Comparison of ENCODE assay signal across 21 mouse cellular contexts in the genomic region with DNA sequence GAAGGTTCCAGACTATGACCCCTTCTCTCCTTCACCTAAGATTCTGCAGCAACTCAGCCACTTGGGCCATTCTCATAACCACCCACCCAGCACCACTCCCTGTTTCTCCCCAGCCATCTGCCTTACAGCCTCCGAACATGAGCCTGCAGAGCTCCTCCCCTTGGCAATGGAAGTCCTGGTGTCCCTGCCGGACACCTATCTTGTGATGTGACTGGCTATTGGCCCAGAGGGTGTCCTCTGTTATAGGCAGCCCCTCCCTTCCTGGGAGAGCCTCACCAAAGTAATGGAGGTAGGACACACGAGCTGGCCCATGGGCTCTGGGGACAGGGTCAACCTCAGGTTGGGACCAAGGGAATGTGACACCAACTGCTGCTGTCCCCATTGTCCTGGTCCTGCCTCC. TPM values are rescaled to one million over a fixed set of nuclear protein-coding genes. Genes with fewer than 3 reads are reported as not detected.
A peak's percentile ranks its signal among the peaks of the same experiment; 100 is the strongest.
DNase-seq lines count a peak whose midpoint lies in the region; ATAC-seq lines count a peak whose summit lies in the region.
"Had no signal": no experiment of that assay in that cellular context is flagged by ENCODE, and none has a peak within 500 bp of the region (broad histone marks: within the 10 kb centered on the region; RNA-seq: fewer than 3 reads in every experiment).

No protein-coding gene starts in this region.

- no peak overlapping the region for H3K9ac ChIP-seq in heart, embryonic 11.5 days (ENCODE audit: low read depth, low read length)
- H3K9ac ChIP-seq: forebrain, postnatal 0 days; hindbrain, embryonic 14.5 days; liver, embryonic 14.5 days; lung, embryonic 15.5 days had no signal

- no peaks in the 10 kb centered on the region for H3K9me3 ChIP-seq in heart, embryonic 11.5 days (replicated peaks; ENCODE audit: control insufficient read depth, low read length)
- H3K9me3 ChIP-seq: lung, embryonic 15.5 days had no signal

- no peak overlapping the region for H3K4me3 ChIP-seq in heart, embryonic 11.5 days (ENCODE audit: low read depth, low read length)
- H3K4me3 ChIP-seq: left cerebral cortex, adult 2 months; lung, embryonic 15.5 days; megakaryocyte, embryonic 14.5 days had no signal

- peak; percentile 13 for DNase-seq in cerebellum, adult 11-12 months
- DNase-seq in cerebellum, postnatal 14 days = no peak
- DNase-seq in heart, adult 18-20 months = peak; percentile 75 to 82
- peak; percentile 72 to 74 for DNase-seq in heart, adult 9 months (ENCODE audit: low spot score in 2 of 2)
- DNase-seq in skeletal muscle tissue, adult 2 months (ENCODE audit: low read depth, low spot score) = peak; percentile 90
- DNase-seq in testis, postnatal 10 days (ENCODE audit: low spot score) = no peak
- DNase-seq: adrenal gland, adult 8-10 months; cerebellum, adult 8-10 months; forebrain, postnatal 0 days; kidney, adult 18-20 months; lung, postnatal 36 days; midbrain, embryonic 14.5 days; thymus, postnatal 25 days had no signal

- H3K4me2 ChIP-seq in heart, embryonic 11.5 days = no peak overlapping the region
- H3K4me2 ChIP-seq: hindbrain, embryonic 14.5 days; lung, embryonic 15.5 days had no signal

- no peak for ATAC-seq in heart, embryonic 11.5 days (replicated peaks; ENCODE audit: insufficient number of reproducible peaks, low FRiP score, low TSS enrichment)
- ATAC-seq: activated CD4-positive, CD25-positive, alpha-beta regulatory T cell, adult 4 months; forebrain, postnatal 0 days; inflammation-experienced regulatory T-cells, adult 6 months had no signal

- no peak overlapping the region for H3K27ac ChIP-seq in heart, embryonic 11.5 days (ENCODE audit: low read depth, low read length)
- H3K27ac ChIP-seq: hindbrain, embryonic 14.5 days; left cerebral cortex, adult 2 months; liver, embryonic 14.5 days; lung, embryonic 15.5 days had no signal

- 55% methylated on average over 3 of the region's 3 CpGs for WGBS in heart, embryonic 11.5 days (ENCODE audit: insufficient replicate concordance)

- H3K4me1 ChIP-seq in heart, embryonic 11.5 days (ENCODE audit: control insufficient read depth, insufficient read depth, low read length) = peaks cover 16% of the 10 kb centered on the region

- H3K27me3 ChIP-seq in heart, embryonic 11.5 days (ENCODE audit: control insufficient read depth, insufficient read depth, low read length) = 0 out of 2 replicates have a peak, but pooled peaks cover 3% of the 10 kb centered on the region
- H3K27me3 ChIP-seq: lung, embryonic 15.5 days; megakaryocyte, embryonic 14.5 days had no signal

- 0 out of 2 replicates have a peak, but pooled peaks cover 3% of the 10 kb centered on the region for H3K36me3 ChIP-seq in heart, embryonic 11.5 days (ENCODE audit: control insufficient read depth, insufficient read depth, low read length)

RNA-seq across cellular contexts. Expression of gene Bhlhe40, which starts 10.4 kb away (rescaled TPM):
- total RNA-seq in heart, adult 18-20 months (2021) = 10 to 100 TPM; 25.9 to 33.9 TPM
- 15.2 and 16.2 TPM in 2 replicates for polyA plus RNA-seq in heart, embryonic 11.5 days (2014; fragmentation: Nextera tagmentation; extraction: Ambion mirVana)

Comparison
In these comparisons a context has a peak if more than half of its experiments do, and no peak if none do; other contexts are left out.
1. DNase-seq: peak in cerebellum, adult 11-12 months (single experiment), heart, adult 18-20 months (2 of 2), heart, adult 9 months (2 of 2) and skeletal muscle tissue, adult 2 months (single experiment); none in cerebellum, postnatal 14 days (0 of 2) and testis, postnatal 10 days (single experiment).